ENCODE assay signal across 8 mouse cellular contexts in the genomic region with DNA sequence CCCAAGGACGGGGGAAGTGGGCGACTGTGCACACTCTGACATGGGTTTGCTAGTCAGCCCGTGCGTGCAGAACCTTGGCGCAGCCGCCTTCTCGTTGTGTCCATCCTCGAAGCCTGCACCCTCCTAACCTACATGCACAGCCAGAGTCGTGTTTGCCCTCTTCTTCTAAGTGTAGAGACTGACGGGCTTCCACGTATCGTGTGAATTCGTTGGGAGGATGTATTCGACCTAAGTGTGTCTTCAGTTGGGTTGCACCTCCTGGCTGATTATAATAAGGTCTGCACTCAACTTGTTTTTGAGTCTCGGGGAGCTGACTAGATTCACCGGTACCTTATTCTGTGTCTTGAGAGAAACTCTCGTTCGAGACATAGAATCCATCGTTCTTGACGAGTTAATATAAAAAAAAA. TPM values are rescaled to one million over a fixed set of nuclear protein-coding genes. Genes with fewer than 3 reads are reported as not detected.
DNase-seq lines count a peak whose midpoint lies in the region; ATAC-seq and TF ChIP-seq lines count a peak whose summit lies in the region.

No protein-coding gene starts in this region.

- peak overlapping the region; percentile 97 for H3K9ac ChIP-seq in forebrain, embryonic 14.5 days (ENCODE audit: low read length)
- H3K9ac ChIP-seq in liver, embryonic 16.5 days (ENCODE audit: low read depth, low read length): peak overlapping the region; percentile 93

- DNase-seq in heart, embryonic 10.5 days (ENCODE audit: low spot score): no peak
- DNase-seq in heart, adult 8-10 months (ENCODE audit: low spot score): no peak
- DNase-seq in forebrain, embryonic 14.5 days (ENCODE audit: low spot score): no peak
- DNase-seq in ovary, postnatal 14 days (ENCODE audit: low spot score): no peak
- DNase-seq in cerebellum, adult 8-10 months: no peak
- no peak for DNase-seq in cerebellum, adult 18-20 months

- H3K9me3 ChIP-seq in heart, embryonic 10.5 days: no peaks in the 10 kb centered on the region
- no peaks in the 10 kb centered on the region for H3K9me3 ChIP-seq in E14TG2a.4 (ENCODE audit: low read length)
- H3K9me3 ChIP-seq in forebrain, embryonic 14.5 days (replicated peaks; ENCODE audit: control insufficient read depth, low read length): no peaks in the 10 kb centered on the region
- H3K9me3 ChIP-seq in liver, embryonic 16.5 days (replicated peaks; ENCODE audit: control insufficient read depth, low read length): no peaks in the 10 kb centered on the region

- peak overlapping the region; percentile 100 for H3K27ac ChIP-seq in heart, embryonic 10.5 days
- peak overlapping the region; percentile 98 for H3K27ac ChIP-seq in forebrain, embryonic 14.5 days (ENCODE audit: low read depth, low read length)
- peak overlapping the region; percentile 95 for H3K27ac ChIP-seq in liver, embryonic 16.5 days (ENCODE audit: low read length)

- peaks cover 25% of the 10 kb centered on the region for H3K4me1 ChIP-seq in heart, embryonic 10.5 days
- H3K4me1 ChIP-seq in E14TG2a.4 (replicated peaks; ENCODE audit: low read depth, low read length): peaks cover 72% of the 10 kb centered on the region
- peaks cover 10% of the 10 kb centered on the region for H3K4me1 ChIP-seq in forebrain, embryonic 14.5 days (ENCODE audit: control insufficient read depth, insufficient read depth, low read length)
- peaks cover 34% of the 10 kb centered on the region for H3K4me1 ChIP-seq in liver, embryonic 16.5 days (ENCODE audit: control insufficient read depth, low read depth, low read length)

- WGBS in heart, embryonic 10.5 days: 9% methylated on average over 20 of the region's 20 CpGs
- 11% methylated on average over 20 of the region's 20 CpGs for WGBS in forebrain, embryonic 14.5 days
- WGBS in liver, embryonic 16.5 days (ENCODE audit: insufficient replicate concordance): 3% methylated on average over 20 of the region's 20 CpGs

- no peaks in the 10 kb centered on the region for H3K27me3 ChIP-seq in heart, embryonic 10.5 days (ENCODE audit: insufficient read depth, poor library complexity, severe bottlenecking)
- H3K27me3 ChIP-seq in E14TG2a.4 (ENCODE audit: insufficient read depth, low read length): no peaks in the 10 kb centered on the region
- H3K27me3 ChIP-seq in forebrain, embryonic 14.5 days (replicated peaks; ENCODE audit: control insufficient read depth, insufficient read depth, low read length): no peaks in the 10 kb centered on the region
- H3K27me3 ChIP-seq in liver, embryonic 16.5 days (ENCODE audit: control insufficient read depth, insufficient read depth, low read depth, low read length): no peaks in the 10 kb centered on the region

- H3K4me2 ChIP-seq in forebrain, embryonic 14.5 days (ENCODE audit: low read length): peak overlapping the region; percentile 94
- peak overlapping the region; percentile 94 for H3K4me2 ChIP-seq in liver, embryonic 16.5 days (ENCODE audit: low read depth, low read length)

- no peak for ATAC-seq in forebrain, embryonic 14.5 days
- peak; percentile 2; the same call in 1 of the 2 replicates for ATAC-seq in liver, embryonic 16.5 days (ENCODE audit: low read depth)

- H3K36me3 ChIP-seq in heart, embryonic 10.5 days: no peaks in the 10 kb centered on the region
- no peaks in the 10 kb centered on the region for H3K36me3 ChIP-seq in E14TG2a.4 (ENCODE audit: insufficient read depth, low read length)
- H3K36me3 ChIP-seq in forebrain, embryonic 14.5 days (ENCODE audit: control insufficient read depth, insufficient read depth, low read length): no peaks in the 10 kb centered on the region
- no peaks in the 10 kb centered on the region for H3K36me3 ChIP-seq in liver, embryonic 16.5 days (ENCODE audit: control insufficient read depth, insufficient read depth)

- TF ChIP-seq CTCF in E14TG2a.4 (conservative IDR thresholded peaks at IDR 0.05; ENCODE audit: low read length): no peak

- peak overlapping the region; percentile 80 for H3K4me3 ChIP-seq in heart, embryonic 10.5 days
- peak overlapping the region; percentile 95 for H3K4me3 ChIP-seq in E14TG2a.4 (replicated peaks; ENCODE audit: low read length)
- H3K4me3 ChIP-seq in forebrain, embryonic 14.5 days (ENCODE audit: low read depth, low read length): peak overlapping the region; percentile 59
- H3K4me3 ChIP-seq in liver, embryonic 16.5 days (ENCODE audit: low read depth, low read length): peak overlapping the region; percentile 84

RNA-seq across cellular contexts. Expression of gene Ptma, which starts 38.6 kb away (rescaled TPM):
- 1,013 and 1,650 TPM in 2 replicates for polyA plus RNA-seq in heart, embryonic 10.5 days (2016; fragmentation: Nextera tagmentation; extraction: Ambion mirVana)
- 100 to 1,000 TPM; 183 to 230 (median 211) TPM for total RNA-seq in heart, adult 8-10 months (2022)
- 2,309 and 2,480 TPM in 2 replicates for polyA plus RNA-seq in forebrain, embryonic 14.5 days (2014; fragmentation: Nextera tagmentation; extraction: Ambion mirVana)
- 500 and 746 TPM in 2 replicates for polyA plus RNA-seq in liver, embryonic 16.5 days (2015; fragmentation: Nextera tagmentation; extraction: Ambion mirVana)
